Mouse (Mus musculus): ENCODE data around the gene Lhcgr. TPM values are rescaled to one million over a fixed set of nuclear protein-coding genes. Genes with fewer than 3 reads are reported as not detected.

Lhcgr gene
- total RNA-seq, 2 experiments from 2014 or later = not detected

- no peak for DNase-seq
Observed at GRCm38 (mm10) chr17:88703112-88703511, 88.7 kb downstream of the Lhcgr start.

- no peak for DNase-seq
Observed at GRCm38 (mm10) chr17:88702345-88702744, 89.4 kb downstream of the Lhcgr start.

GRCm38 (mm10) chr17:88700901-88701300, 90.9 kb downstream of the Lhcgr start:
- DNase-seq = no peak

- no peak for DNase-seq
Observed at GRCm38 (mm10) chr17:88696656-88697333, 95.0 kb downstream of the Lhcgr start.

- no peak for DNase-seq
Observed at GRCm38 (mm10) chr17:88688226-88688625, 103.6 kb downstream of the Lhcgr start.

GRCm38 (mm10) chr17:88675310-88676309, 116.2 kb downstream of the Lhcgr start:
- no peak for DNase-seq

GRCm38 (mm10) chr17:88670800-88671199, 121.0 kb downstream of the Lhcgr start:
- no peak for DNase-seq

- DNase-seq = no peak
Observed at GRCm38 (mm10) chr17:88669921-88670320, 121.9 kb downstream of the Lhcgr start.

- no peak for DNase-seq
Observed at GRCm38 (mm10) chr17:88668452-88668851, 123.3 kb downstream of the Lhcgr start, which contains the start of gene Gtf2a1l. Gtf2a1l (plus strand) TSS chr17:88668660.

Other genes with a start within 250 kb of the Lhcgr start
- 10 to 100 TPM in 1 of 2 experiments, 1 to 10 TPM in 1; 8.2 to 10.8 TPM for gene Ston1, start 194.3 kb downstream of the Lhcgr start, total RNA-seq (2021)
- not detected for gene Gtf2a1l, start 123.3 kb downstream of the Lhcgr start, total RNA-seq (2021)

All from gastrocnemius, postnatal 25 days (tissue).